Mouse (Mus musculus) cerebellum, postnatal 10 days (tissue): ENCODE data around the gene Slc25a35.
A peak's percentile ranks its signal among the peaks of the same experiment; 100 is the strongest.
"Not testable (repeated sequence)": the region's sequence is repeated elsewhere in the genome, so short reads cannot be mapped to it uniquely, and the experiment has no call there.

Experiments
- DNase-seq, 2 experiments: peaks; one replicate each; pipeline ENCODE4 v3.0.0; 2021; ENCODE audit warnings: mixed read lengths in 2 of 2

Slc25a35 gene

GRCm38 (mm10) chr11:69008182-69009121 lies 40.5 kb downstream of the Slc25a35 start, which contains the start of gene Pfas:
Gene Pfas (minus strand): TSS chr11:69008460.
- peak; percentile 99 to 100 for DNase-seq

GRCm38 (mm10) chr11:69009508-69009907 lies 41.6 kb downstream of the Slc25a35 start:
- no peak for DNase-seq

- DNase-seq = no peak
These were observed 42.7 kb downstream of the Slc25a35 start for GRCm38 (mm10) chr11:69010400-69011323.

GRCm38 (mm10) chr11:69011445-69011844 lies 43.5 kb downstream of the Slc25a35 start:
- DNase-seq = not testable (repeated sequence)

- peak; percentile 92 to 93 for DNase-seq
These were observed 44.2 kb downstream of the Slc25a35 start for GRCm38 (mm10) chr11:69012071-69012601.

GRCm38 (mm10) chr11:69015644-69016441 lies 47.9 kb downstream of the Slc25a35 start, which contains the start of gene Ctc1:
Gene Ctc1 (plus strand): TSS chr11:69015911.
- DNase-seq = peak; percentile 95 to 96

- no peak for DNase-seq
These were observed 48.8 kb downstream of the Slc25a35 start for GRCm38 (mm10) chr11:69016755-69017154.

- no peak for DNase-seq
These were observed 52.8 kb downstream of the Slc25a35 start for GRCm38 (mm10) chr11:69020691-69021090.
